Mouse (Mus musculus): ENCODE data around the gene Sertad2. TPM values are rescaled to one million over a fixed set of nuclear protein-coding genes. Genes with fewer than 3 reads are reported as not detected.

The Sertad2 gene
- polyA plus RNA-seq, 1 experiment from 2014 or later: 33.5 TPM

GRCm38 (mm10) chr11:20655795-20656710, 113.0 kb downstream of the Sertad2 start:
- Histone ChIP-seq H3K36me3 (no peaks in the 10 kb centered on the region), H3K9me3 (no peaks in the 10 kb centered on the region), H3K27me3 (no peaks in the 10 kb centered on the region), H3K4me2 (peak overlapping the region; percentile 44), H3K27ac (replicated peaks) (peak overlapping the region; percentile 82), H3K9ac (peak overlapping the region; percentile 17; the same call in 1 of the 2 replicates), H3K4me1 (replicated peaks) (peaks cover 39% of the 10 kb centered on the region), H3K4me3 (0 out of 2 replicates have a peak overlapping the region, but pooled peaks have one; percentile 6)
- ATAC-seq (ENCODE audit: low FRiP score, low read depth): peak; percentile 86
- WGBS: 5% methylated on average over 18 of the region's 18 CpGs

DNA sequence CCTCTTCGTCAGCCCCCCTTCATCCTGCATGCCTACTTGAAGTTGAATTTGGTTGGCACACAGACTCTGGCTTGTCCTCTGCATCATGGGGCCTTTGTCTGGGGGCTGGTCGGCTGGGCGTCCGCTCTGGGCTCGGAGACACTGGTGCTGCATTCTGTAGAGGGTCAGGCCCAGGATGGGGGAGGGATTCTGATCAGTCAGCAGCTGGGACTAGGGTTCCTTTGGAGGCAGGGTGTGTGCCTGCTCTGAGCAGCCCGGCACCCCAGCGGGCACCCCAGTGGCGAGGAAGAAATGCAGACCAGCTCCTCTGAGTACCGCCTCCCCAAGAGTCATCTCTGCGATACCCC, 113.6 kb downstream of the Sertad2 start:
- Histone ChIP-seq H3K36me3 (no peaks in the 10 kb centered on the region), H3K4me2 (peak overlapping the region; percentile 44), H3K4me3 (0 out of 2 replicates have a peak overlapping the region, but pooled peaks have one; percentile 6), H3K27ac (replicated peaks) (peak overlapping the region; percentile 82), H3K9ac (peak overlapping the region; percentile 17; the same call in 1 of the 2 replicates), H3K9me3 (no peaks in the 10 kb centered on the region), H3K4me1 (replicated peaks) (peaks cover 34% of the 10 kb centered on the region), H3K27me3 (no peaks in the 10 kb centered on the region)
- ATAC-seq (ENCODE audit: low FRiP score, low read depth): peak; percentile 37; the same call in 1 of the 2 replicates
- 11% methylated on average over 10 of the region's 10 CpGs for WGBS

- WGBS: 68% methylated on average over 3 of the region's 3 CpGs
- no peaks in the 10 kb centered on the region for H3K9me3 ChIP-seq
- H3K4me3 ChIP-seq: no peak overlapping the region
- H3K9ac ChIP-seq: no peak overlapping the region
- no peaks in the 10 kb centered on the region for H3K27me3 ChIP-seq
- no peaks in the 10 kb centered on the region for H3K36me3 ChIP-seq
- no peak for ATAC-seq (ENCODE audit: low FRiP score, low read depth)
- H3K4me1 ChIP-seq (replicated peaks): peaks cover 33% of the 10 kb centered on the region
- H3K27ac ChIP-seq (replicated peaks): 0 out of 2 replicates have a peak overlapping the region, but pooled peaks have one; percentile 9
- H3K4me2 ChIP-seq: no peak overlapping the region
These were observed 116.0 kb downstream of the Sertad2 start for GRCm38 (mm10) chr11:20659094-20659493.

DNA sequence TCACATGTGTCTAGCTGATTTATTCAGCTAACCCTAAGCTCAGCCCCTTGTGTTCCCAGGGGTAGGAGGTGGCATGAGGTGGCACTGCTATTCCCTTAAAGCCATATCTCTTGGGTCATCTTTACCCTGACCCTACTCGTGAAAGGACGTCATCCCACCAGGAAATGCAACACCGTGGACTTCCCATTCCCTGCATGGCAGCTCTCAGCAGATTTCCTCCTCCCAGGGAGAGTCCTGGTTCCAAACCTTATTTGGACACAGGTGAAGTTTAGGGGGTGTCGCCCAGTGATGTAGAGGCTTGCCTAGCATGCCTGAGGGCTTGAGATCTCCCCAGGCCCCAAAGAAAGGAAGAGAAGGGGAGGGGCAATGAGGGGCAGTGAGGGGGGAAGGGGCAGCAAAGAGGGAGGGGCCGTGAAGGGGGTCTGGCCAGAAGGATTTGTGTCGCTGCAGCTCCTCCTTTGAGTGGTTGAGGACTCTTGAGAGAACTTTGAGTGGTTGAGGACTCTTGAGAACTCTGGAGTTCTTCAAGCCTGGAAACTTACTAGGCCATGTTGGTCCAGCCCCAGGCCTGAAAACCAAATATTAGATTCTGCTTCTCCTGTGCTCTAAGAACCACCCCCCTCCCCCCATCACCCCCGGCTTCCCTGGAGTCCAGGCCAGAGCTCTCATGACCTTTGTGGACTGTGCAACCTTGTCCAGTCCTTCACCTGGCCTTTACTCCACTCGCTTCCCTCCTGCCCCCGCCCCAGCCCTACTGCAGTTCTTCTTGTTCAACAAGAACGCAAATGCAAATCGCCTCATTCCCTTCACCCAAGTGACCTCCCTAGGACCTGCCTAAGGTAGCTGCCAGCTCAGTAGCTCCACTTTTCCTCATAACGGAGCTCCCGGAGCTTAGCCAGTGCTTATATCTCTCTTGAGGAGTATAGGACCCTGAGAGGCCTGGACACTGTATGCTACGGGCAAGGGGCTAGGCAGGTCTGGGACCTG, 117.4 kb downstream of the Sertad2 start:
- H3K4me3 ChIP-seq: no peak overlapping the region
- no peak for ATAC-seq (ENCODE audit: low FRiP score, low read depth)
- no peak overlapping the region for H3K9ac ChIP-seq
- no peaks in the 10 kb centered on the region for H3K27me3 ChIP-seq
- no peak overlapping the region for H3K4me2 ChIP-seq
- no peaks in the 10 kb centered on the region for H3K36me3 ChIP-seq
- WGBS: 87% methylated on average over 14 of the region's 14 CpGs
- no peak overlapping the region for H3K27ac ChIP-seq (replicated peaks)
- H3K9me3 ChIP-seq: no peaks in the 10 kb centered on the region
- H3K4me1 ChIP-seq (replicated peaks): peaks cover 26% of the 10 kb centered on the region

DNA sequence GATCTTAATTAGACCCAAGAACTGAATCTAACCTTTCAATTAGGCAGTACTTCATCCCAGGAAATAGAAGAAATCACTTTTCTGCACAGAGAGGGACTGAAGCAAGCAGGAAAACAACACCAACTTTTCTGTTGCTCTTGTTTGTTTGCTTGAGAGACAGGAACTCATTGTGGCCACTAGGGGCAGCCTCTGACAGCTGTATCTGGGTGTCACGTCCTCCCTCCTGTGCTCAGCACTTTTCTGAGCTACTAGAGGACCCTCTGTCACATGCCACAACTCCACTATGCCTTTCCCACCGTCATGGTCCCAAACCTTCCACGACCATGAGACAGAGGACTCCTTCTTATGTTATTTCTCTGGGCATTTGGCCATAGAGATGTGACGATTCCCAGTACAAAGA, 118.6 kb downstream of the Sertad2 start:
- 34% methylated on average over 4 of the region's 4 CpGs for WGBS
- no peak for ATAC-seq (ENCODE audit: low FRiP score, low read depth)
- H3K27me3 ChIP-seq: no peaks in the 10 kb centered on the region

DNA sequence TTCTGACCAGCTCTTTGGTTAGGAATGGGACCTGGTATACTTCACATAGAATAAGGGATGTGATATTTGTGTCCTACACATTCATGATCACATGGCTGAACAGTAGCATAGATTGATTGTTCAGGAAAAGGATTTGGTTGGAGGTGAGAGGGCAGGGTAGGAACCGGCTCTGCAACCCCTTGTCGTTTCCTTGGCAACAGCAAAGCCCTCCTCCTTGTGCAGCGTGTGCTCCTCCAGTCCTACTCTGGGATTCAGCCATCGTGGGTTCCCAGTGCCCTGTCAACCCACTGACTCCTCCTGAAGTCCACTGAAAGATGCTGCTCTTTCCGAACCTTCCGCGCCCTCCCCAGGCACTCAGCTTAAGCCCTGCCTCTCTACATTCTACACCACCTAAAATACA, 119.8 kb downstream of the Sertad2 start:
- Histone ChIP-seq H3K27me3 (no peaks in the 10 kb centered on the region), H3K4me1 (replicated peaks) (0 out of 2 replicates have a peak, but pooled peaks cover 6% of the 10 kb centered on the region), H3K36me3 (no peaks in the 10 kb centered on the region), H3K9me3 (no peaks in the 10 kb centered on the region), H3K9ac (no peak overlapping the region), H3K4me3 (no peak overlapping the region), H3K27ac (replicated peaks) (no peak overlapping the region), H3K4me2 (no peak overlapping the region)
- no peak for ATAC-seq (ENCODE audit: low FRiP score, low read depth)
- WGBS: 61% methylated on average over 7 of the region's 7 CpGs

More for the DNA sequence above, 118.6 kb downstream of the Sertad2 start:
- no peak overlapping the region for H3K4me2 ChIP-seq
- H3K36me3 ChIP-seq: no peaks in the 10 kb centered on the region
- peaks cover 14% of the 10 kb centered on the region for H3K4me1 ChIP-seq (replicated peaks)
- no peak overlapping the region for H3K4me3 ChIP-seq
- H3K27ac ChIP-seq (replicated peaks): no peak overlapping the region
- no peaks in the 10 kb centered on the region for H3K9me3 ChIP-seq
- H3K9ac ChIP-seq: no peak overlapping the region

- ATAC-seq (ENCODE audit: low FRiP score, low read depth): no peak
- Histone ChIP-seq H3K36me3 (no peaks in the 10 kb centered on the region), H3K9me3 (no peaks in the 10 kb centered on the region), H3K27ac (replicated peaks) (no peak overlapping the region), H3K4me2 (no peak overlapping the region), H3K4me3 (no peak overlapping the region), H3K27me3 (no peaks in the 10 kb centered on the region), H3K4me1 (replicated peaks) (0 out of 2 replicates have a peak, but pooled peaks cover 6% of the 10 kb centered on the region), H3K9ac (no peak overlapping the region)
- 26% methylated on average over 5 of the region's 5 CpGs for WGBS
These were observed 120.6 kb downstream of the Sertad2 start for GRCm38 (mm10) chr11:20663580-20664198.

DNA sequence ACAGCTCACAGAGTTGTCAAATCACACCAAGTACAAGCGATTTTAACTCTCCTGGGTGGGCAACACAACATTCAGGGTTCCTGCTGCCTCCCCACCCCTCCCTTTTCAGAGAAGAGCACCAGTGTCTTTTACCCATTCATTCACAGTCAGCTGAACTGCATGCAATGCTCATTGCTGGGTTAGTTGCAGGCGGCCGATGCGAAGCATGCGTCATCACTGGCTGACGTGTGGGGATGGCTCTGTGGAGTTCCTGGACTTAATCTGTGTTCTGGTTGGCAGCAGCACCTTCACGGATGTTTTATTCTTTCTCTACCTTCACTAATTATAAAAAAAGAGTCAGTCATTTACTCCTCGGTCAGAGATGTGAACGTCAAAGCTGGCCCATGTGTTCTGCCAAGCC, 121.8 kb downstream of the Sertad2 start:
- Histone ChIP-seq H3K36me3 (no peaks in the 10 kb centered on the region), H3K4me3 (no peak overlapping the region), H3K4me2 (no peak overlapping the region), H3K9me3 (no peaks in the 10 kb centered on the region), H3K9ac (no peak overlapping the region), H3K27me3 (no peaks in the 10 kb centered on the region), H3K4me1 (replicated peaks) (0 out of 2 replicates have a peak, but pooled peaks cover 6% of the 10 kb centered on the region), H3K27ac (replicated peaks) (no peak overlapping the region)
- WGBS: 47% methylated on average over 9 of the region's 9 CpGs
- no peak for ATAC-seq (ENCODE audit: low FRiP score, low read depth)

GRCm38 (mm10) chr11:20671789-20672392, 128.8 kb downstream of the Sertad2 start:
- Histone ChIP-seq H3K9me3 (no peaks in the 10 kb centered on the region), H3K4me3 (no peak overlapping the region), H3K36me3 (no peaks in the 10 kb centered on the region), H3K27ac (replicated peaks) (no peak overlapping the region), H3K4me2 (no peak overlapping the region), H3K9ac (no peak overlapping the region), H3K27me3 (no peaks in the 10 kb centered on the region), H3K4me1 (replicated peaks) (no peaks in the 10 kb centered on the region)
- ATAC-seq (ENCODE audit: low FRiP score, low read depth): peak; percentile 49; the same call in 1 of the 2 replicates
- WGBS: 56% methylated on average over 6 of the region's 6 CpGs

DNA sequence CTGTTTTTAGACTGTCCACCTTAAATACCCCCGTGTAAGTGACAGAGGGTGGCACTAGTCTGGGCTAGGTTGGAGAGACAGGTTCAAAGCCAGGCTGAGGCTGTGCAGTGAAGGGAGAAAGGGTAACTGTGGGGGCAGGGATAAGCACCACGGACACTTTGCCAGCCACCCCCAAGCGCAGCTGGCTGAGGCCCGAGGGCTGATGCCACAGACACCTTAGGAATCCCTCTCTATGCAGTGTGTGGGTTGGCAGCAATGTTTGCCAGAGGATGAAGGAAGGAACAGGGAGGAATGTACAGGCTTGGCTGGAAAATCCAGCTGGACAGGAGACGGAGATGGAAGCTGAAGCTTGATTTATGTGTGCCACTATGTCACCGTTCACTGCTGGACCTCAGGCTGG, 129.5 kb downstream of the Sertad2 start:
- 88% methylated on average over 6 of the region's 6 CpGs for WGBS
- no peak overlapping the region for H3K27ac ChIP-seq (replicated peaks)
- ATAC-seq (ENCODE audit: low FRiP score, low read depth): 0 out of 2 replicates have a peak, but pooled peaks have one; percentile 9
- H3K27me3 ChIP-seq: no peaks in the 10 kb centered on the region
- no peaks in the 10 kb centered on the region for H3K9me3 ChIP-seq
- H3K4me2 ChIP-seq: no peak overlapping the region
- no peaks in the 10 kb centered on the region for H3K4me1 ChIP-seq (replicated peaks)
- H3K4me3 ChIP-seq: no peak overlapping the region
- no peak overlapping the region for H3K9ac ChIP-seq
- no peaks in the 10 kb centered on the region for H3K36me3 ChIP-seq

- no peak for ATAC-seq (ENCODE audit: low FRiP score, low read depth)
- Histone ChIP-seq H3K27me3 (no peaks in the 10 kb centered on the region), H3K36me3 (0 out of 2 replicates have a peak, but pooled peaks cover 5% of the 10 kb centered on the region), H3K4me2 (no peak overlapping the region), H3K9me3 (no peaks in the 10 kb centered on the region), H3K4me1 (replicated peaks) (no peaks in the 10 kb centered on the region), H3K4me3 (no peak overlapping the region), H3K9ac (no peak overlapping the region), H3K27ac (replicated peaks) (no peak overlapping the region)
- WGBS: 80% methylated on average over 2 of the region's 2 CpGs
These were observed 136.3 kb downstream of the Sertad2 start for GRCm38 (mm10) chr11:20679396-20679795.
